Mouse (Mus musculus) T-cell, adult 2 months (primary cell): ENCODE results near the gene Apol8.

ENCODE experiments used
- DNase-seq: peaks from one replicate; pipeline ENCODE4 v3.0.0; 2022; ENCODE audit warnings: low spot score

The Apol8 gene

DNA sequence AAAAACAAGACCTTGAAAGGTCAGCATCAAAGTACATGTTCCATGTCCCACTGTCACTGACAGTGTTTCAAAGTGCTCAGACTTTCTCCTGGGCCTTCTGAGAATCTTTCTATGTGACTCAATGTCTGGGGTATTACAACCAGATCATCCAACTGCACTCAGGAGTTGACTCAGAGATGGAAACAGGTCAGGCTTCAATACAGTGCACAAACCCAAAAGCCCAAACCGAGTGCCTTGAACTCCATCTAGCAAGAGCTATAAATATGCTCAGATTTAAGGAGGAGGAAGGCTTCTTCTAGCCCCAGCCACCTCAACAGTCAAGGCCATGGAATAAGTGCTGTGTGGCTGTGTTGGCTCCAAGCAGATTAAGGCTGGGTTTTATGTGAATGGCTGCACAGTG lies 29.0 kb upstream of the Apol8 start:
- no peak for DNase-seq

GRCm38 (mm10) chr15:77784039-77784824 lies 27.4 kb upstream of the Apol8 start:
- no peak for DNase-seq

- peak; percentile 49 for DNase-seq
These were observed 25.7 kb upstream of the Apol8 start for GRCm38 (mm10) chr15:77782449-77783014.

DNA sequence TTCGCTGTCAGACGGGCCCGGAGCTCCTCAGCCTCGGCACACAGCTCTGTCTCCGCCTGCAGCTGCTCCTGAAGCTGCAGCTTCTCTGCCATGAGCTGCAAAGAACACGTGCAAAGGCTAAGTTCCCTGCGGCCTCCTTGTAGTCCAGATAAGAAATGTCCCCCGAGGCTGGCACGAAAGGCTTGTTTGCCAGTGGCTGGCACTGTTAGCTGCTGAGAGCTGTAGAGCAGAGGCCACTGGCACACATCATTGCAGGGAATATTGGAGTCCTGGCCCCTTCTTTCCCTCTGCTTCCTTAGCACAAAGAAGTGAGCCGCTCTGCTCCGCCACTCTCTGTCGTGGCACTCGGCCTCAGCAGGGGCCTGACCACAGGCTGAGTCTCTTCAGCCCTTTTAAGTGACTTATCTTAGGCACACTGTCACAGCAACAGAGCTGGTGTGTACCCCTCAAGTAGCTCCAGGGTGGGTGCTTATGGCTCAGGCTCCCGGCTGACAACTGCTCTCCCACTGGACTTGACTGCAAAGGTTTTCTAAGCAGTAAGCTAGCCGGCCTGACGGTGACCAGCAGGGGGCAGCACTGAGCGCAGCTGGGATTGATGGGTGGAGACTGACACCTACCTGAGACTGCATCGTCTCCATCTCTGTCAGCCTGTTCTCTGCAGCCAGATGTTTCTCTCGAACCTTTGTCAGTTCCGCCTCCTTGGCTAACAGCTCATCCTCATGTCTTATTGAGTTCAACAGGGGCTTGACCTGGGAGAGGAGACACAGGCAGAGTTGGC lies 18.6 kb upstream of the Apol8 start:
- peak; percentile 80 for DNase-seq

DNA sequence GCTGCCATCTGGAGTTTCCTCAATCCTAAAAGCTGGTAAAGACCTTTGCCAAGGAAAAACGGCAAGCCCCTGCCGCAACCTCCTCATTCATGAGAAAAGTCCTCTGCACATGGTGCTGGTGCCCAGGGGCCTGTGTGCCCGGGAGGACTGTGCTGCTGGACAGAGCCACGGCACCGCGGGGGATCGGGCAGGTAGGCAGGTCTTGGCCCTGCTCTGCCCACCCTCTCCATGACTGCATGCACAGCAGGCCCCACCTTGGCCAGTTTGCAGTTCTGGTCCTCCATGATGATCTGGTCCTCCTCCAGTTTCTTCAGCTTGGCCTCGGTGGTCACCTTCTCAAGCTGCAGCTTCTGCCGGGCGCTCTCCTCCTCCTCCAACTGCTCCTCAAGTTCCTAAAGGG lies 17.5 kb upstream of the Apol8 start:
- no peak for DNase-seq

DNA sequence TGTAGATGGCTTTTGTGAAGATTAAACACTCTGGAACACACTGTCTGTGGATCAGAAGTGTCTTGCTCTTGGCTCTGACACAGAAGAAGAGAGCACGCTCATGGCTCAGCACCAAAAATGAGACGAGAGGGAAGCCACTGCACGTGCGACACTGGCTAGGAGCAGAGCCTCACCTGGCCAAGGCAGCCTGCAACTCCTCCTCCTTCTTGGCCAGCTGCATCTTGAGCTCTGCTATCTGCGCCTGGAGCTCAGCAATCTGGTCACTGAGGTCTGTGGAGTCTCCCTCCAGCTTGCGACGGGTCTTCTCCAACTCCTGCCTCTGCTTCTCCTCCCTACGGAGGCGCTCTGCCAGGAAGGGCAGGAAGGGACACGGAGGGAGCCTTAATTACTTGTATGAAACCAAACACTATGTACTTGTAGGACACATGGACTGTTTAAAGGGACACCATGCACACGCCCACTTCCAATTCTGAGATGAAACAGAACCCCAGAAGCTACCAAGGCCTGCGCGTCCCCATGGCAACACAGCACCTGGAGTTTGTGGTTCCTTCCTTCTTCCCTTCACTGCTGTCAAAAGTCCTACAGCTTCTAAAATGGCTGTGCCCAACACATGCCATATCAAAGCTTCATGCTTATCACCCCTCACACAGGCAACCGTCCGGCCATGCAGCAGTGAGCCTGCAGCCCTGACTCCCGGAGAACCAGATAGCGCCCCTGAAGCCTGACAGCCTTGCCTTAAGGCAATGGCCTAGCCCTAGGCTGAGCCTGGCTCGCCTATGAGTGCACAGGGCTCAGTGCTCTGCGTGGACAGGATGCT lies 16.5 kb upstream of the Apol8 start:
- no peak for DNase-seq

- DNase-seq = no peak
These were observed 14.1 kb upstream of the Apol8 start for GRCm38 (mm10) chr15:77770942-77771341.

DNA sequence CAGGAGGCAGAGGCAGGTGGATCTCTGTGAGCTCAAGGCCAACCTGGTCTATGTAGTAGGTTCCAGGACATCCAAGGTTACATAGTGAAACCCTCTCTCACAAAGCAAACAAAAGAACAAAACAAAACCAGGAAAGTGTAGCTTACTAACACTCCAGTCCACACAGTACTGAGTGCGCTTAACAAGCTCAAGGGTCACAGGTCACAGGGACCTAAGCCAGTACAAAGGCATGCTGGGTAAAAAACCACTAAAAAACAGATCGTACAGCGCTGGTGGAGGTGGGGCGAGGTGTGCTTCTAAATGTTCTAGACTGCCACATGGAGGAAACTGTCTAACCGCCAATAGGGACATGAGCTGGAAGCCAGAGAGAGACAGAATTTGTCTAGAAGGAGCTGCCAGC lies 13.5 kb upstream of the Apol8 start:
- DNase-seq = no peak

DNA sequence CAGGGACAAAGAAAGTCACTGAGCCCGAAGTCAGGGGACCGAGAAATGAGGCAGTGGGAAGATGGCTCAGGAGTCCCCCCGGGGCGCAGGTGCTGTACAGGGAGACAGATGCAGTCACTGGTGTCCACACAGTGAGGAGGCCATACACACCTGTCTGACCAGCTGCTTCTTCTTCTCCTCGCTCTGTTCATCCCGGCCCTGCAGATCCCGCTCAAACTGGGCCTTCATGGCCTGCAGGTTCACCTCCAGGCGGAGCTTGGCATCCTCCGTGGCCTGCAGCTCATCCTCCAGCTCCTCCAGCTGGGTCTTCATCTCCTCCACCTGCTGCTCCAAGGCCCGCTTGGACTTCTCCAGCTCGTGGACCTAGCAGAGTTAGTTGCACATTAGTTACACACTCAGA lies 10.2 kb upstream of the Apol8 start:
- DNase-seq = no peak

DNA sequence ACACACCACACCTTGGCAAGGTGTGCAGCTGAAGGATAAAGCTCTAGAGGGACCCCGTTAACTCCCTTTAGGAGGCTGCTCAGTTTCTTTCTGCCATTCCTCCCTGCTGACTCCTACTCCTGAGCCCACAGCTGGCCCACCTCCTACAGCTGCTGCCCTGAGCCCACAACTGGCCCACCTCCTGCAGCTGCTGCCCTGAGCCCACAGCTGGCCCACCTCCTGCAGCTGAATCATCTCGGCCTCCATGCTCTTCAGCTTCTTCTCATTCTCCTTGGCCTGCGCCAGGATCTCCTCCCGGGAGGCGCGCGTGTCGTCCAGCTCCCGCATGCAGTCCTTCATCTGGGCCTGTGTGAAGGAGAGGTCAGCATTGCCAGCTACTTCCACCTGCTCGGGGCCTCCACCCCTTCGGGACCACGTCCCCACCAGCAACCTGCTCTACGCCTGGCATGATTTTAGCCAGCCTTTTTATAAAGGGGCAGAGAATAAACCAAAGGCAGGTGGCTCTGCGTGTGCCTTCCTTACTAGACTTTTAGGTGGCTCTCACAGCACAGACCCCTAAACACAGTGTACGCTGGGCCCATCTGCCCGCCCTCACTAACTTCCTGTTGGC lies 8.8 kb upstream of the Apol8 start:
- no peak for DNase-seq

DNA sequence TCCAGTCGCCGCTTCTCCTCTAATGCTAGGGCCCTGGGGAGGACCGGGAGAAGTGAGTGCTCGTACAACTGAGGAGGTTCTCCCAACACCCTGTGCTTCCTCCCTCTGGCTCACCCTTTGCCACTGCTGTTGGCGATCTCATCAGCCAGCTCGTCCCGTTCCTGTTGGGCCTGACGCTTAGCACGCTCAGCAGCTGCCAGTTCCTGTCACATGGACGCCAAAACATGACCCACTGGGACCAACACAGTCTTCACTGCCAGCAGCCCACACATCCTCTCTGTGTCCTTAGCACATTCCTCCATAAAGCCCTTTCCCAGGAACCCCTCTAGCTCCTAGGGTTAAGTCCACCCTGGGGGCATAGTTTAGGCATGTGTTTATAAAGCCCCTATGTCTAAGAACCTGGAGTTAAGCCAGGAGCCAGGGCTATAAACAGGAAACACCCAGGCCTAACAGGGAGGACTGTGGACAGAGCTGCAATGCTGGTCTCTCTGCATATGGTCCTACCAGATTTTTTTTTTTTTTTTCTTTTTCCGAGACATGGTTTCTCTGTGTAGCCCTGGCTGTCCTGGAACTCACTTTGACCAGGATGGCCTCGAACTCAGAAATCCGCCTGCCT lies 7.7 kb upstream of the Apol8 start:
- no peak for DNase-seq

- DNase-seq = no peak
These were observed 6.9 kb upstream of the Apol8 start for GRCm38 (mm10) chr15:77763702-77764101.

GRCm38 (mm10) chr15:77763050-77763449 lies 6.2 kb upstream of the Apol8 start:
- no peak for DNase-seq

DNA sequence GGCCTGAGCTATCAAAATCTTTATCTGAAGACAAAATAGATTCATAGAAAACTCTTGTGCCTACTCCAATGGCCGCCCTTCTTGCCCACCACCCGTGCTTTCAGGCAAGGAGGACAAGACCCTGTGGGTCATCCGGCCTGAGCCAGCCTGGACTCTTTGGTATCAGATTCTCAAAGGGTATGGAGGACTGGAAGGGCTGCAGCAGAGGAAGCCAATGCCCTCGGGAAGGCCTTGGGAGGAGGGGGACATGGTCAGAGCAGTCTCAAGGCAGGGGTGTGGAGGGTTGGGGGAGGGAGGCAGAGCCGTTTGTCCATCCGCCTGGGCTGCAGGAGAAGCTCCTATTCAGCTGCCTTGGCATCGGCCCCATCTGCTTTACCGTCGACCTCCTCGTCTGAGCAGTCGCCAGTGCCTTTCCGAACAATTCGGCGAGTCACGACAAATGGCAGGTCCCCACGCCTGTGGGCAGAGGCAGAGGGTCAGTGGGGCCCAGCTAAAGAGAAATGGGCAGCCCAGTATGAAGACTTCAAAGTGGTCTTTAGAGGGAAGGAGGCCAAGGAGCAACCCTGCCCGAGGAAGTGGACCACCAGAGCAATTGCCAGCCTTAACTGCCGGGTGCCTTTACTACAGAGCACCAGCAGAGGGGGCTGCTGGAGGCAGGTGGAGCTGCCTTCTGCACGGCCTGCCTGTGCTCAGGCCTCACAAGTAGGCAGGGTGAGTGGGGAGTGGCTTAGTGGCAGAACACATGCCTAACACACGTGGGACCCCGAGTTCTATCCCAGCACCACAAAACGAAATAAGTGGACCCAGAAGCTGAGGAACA lies 5.0 kb upstream of the Apol8 start:
- DNase-seq = peak; percentile 69

- no peak for DNase-seq
These were observed 4.3 kb upstream of the Apol8 start for GRCm38 (mm10) chr15:77761083-77761482.

GRCm38 (mm10) chr15:77760037-77760436 lies 3.2 kb upstream of the Apol8 start:
- DNase-seq = no peak

GRCm38 (mm10) chr15:77757586-77758226 lies 903 bp upstream of the Apol8 start:
- no peak for DNase-seq

- DNase-seq = no peak
These were observed 722 bp downstream of the Apol8 start for GRCm38 (mm10) chr15:77756081-77756480.

DNA sequence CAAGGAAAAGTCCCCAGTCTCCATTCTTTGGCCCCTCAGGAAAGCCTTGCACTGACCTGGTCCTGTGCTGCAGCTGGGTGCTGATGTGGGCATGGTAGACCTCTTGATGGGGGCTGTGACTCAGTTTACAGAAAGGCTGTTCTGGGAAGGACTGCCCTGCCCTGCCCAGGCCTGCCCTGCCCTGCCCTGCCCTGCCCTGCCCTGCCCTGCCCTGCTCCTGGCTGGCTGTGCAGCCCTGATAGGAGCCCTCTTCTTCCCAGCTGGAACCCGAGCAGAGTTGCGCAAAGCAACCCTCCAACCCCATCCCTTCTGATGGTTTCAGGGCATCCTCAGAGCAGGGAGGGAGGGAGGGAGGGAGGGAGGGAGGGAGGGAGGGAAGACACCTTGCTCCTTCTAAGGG lies 1.7 kb downstream of the Apol8 start:
- no peak for DNase-seq

DNA sequence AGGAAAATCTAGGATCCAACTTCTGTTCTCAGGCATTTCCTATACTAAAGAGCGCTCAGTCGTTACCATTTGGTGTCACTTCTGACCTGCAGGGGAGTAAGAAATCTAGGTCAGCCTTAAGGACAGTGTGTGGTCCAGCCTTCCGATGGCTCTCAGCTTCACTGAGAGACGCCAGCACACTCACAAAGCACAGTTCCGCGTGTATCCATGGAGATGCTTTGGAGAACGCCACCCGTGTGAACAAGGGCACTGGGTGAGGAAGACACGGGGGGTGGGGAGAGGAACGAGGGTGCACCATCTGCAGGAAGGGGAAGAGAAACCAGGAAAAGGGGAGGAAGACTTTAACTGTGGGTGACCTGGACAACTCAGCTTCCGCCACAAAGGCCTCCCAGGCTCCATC lies 4.4 kb downstream of the Apol8 start:
- DNase-seq = no peak
